Mouse (Mus musculus): ENCODE data around the gene Tmem8b.
A peak's percentile ranks its signal among the peaks of the same experiment; 100 is the strongest.

GRCm38 (mm10) chr4:43724764-43725163 lies 56.0 kb downstream of the Tmem8b start:
- TF ChIP-seq CTCF (IDR thresholded peaks at IDR 0.05; ENCODE audit: low read depth) (peak; percentile 62), EP300 (IDR thresholded peaks at IDR 0.05; ENCODE audit: low read depth) (no peak)

Data from liver, embryonic 14.5 days (tissue).